Mouse (Mus musculus): Measurements from ENCODE around the gene Chl1. TPM values are rescaled to one million over a fixed set of nuclear protein-coding genes. Genes with fewer than 3 reads are reported as not detected.

The Chl1 gene
- total and polyA plus RNA-seq, 3 experiments: 0.11 TPM; not detected in 2

DNA sequence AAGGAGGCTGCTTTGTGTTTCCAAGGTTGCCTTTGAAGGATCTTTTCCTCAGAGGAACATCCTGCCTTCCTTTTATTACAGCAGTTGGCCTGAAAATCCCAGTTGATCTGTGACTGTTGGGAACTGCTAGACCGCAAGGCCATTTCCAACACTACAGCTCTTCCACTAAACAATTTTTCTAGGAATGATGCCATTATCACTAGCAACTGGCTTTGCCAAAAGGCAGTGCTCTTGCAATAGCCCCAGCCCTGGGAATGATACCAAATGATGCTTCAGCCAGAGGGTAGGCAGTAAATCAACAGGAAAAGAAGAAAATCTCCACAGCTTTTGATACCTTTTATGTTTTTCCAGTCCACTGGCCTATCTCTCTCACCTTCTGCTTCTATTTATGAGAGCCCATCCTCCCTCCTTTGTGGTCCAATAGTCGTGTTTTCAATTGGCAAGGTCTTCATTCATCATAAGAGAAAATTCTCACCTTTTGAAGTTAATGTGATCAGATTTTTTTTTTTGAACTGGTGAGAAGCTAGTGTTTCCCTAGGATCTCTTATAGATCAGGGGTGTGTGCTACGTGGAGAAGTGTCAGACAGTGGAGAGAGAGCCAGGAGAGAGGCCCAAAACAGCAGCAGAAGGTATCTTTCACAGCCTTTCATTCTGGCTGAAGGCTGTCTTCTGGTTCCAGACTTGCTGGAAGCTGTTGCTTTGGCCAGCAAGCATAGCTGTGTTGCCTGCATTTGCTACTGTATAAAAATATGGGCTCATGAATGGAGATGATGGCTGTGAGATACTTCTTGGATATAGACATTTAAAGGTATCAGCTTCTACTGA is 2.4 kb upstream of the Chl1 start:
- ATAC-seq (ENCODE audit: extremely low read depth, insufficient number of reproducible peaks, low FRiP score, poor library complexity, severe bottlenecking): no peak
- Histone ChIP-seq H3K9me3 (replicated peaks) (peaks cover 21% of the 10 kb centered on the region), H3K4me3 (ENCODE audit: low read depth, low read length) (no peak overlapping the region), H3K4me1 (ENCODE audit: insufficient read depth, low read depth, low read length) (no peaks in the 10 kb centered on the region), H3K27me3 (ENCODE audit: insufficient read depth, low read length) (no peaks in the 10 kb centered on the region), H3K36me3 (replicated peaks) (no peaks in the 10 kb centered on the region)
- TF ChIP-seq GATA1 (IDR thresholded peaks at IDR 0.05; ENCODE audit: borderline replicate concordance, low read length): no peak
- TF ChIP-seq POLR2AphosphoS5 (IDR thresholded peaks at IDR 0.05; ENCODE audit: insufficient replicate concordance, low read depth, low read length): no peak
- no peak for TF ChIP-seq CTCF (IDR thresholded peaks at IDR 0.05; ENCODE audit: low read depth, low read length)
- no peak for DNase-seq (ENCODE audit: low spot score)

DNA sequence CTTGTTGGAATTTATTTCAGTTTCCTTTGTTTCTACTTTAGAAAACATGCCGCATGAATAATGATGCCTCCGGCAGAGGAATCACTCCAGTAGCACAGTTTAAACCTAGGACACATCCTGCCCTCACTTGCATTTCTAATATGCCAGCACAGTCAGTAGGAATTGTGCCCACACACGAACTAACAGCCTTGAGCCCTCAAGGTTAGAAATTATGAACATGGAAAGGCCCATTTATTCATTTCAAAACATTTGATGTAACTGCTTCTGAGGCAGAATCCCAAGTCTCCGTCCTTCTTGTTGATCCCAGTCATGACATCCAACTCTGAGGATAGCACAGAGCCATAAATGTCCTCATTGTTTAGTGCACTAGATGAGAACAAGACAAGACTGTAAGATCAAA is 790 bp upstream of the Chl1 start:
- TF ChIP-seq GATA2 (IDR thresholded peaks at IDR 0.05; ENCODE audit: borderline replicate concordance, low read depth, low read length): no peak
- no peak for TF ChIP-seq CTCF (IDR thresholded peaks at IDR 0.05; ENCODE audit: low read depth, low read length)
- TF ChIP-seq GATA1 (IDR thresholded peaks at IDR 0.05; ENCODE audit: borderline replicate concordance, low read length): no peak
- TF ChIP-seq TAL1 (conservative IDR thresholded peaks at IDR 0.05; ENCODE audit: low read depth, low read length): no peak
- TF ChIP-seq POLR2AphosphoS5 (IDR thresholded peaks at IDR 0.05; ENCODE audit: insufficient replicate concordance, low read depth, low read length): no peak
- no peaks in the 10 kb centered on the region for H3K27me3 ChIP-seq (ENCODE audit: insufficient read depth, low read length)
- H3K9me3 ChIP-seq (replicated peaks): peaks cover 22% of the 10 kb centered on the region
- no peak overlapping the region for H3K4me3 ChIP-seq (ENCODE audit: low read depth, low read length)
- ATAC-seq (ENCODE audit: extremely low read depth, insufficient number of reproducible peaks, low FRiP score, poor library complexity, severe bottlenecking): no peak
- H3K36me3 ChIP-seq (replicated peaks): no peaks in the 10 kb centered on the region
- no peaks in the 10 kb centered on the region for H3K4me1 ChIP-seq (ENCODE audit: insufficient read depth, low read depth, low read length)
- no peak for DNase-seq (ENCODE audit: low spot score)

DNA sequence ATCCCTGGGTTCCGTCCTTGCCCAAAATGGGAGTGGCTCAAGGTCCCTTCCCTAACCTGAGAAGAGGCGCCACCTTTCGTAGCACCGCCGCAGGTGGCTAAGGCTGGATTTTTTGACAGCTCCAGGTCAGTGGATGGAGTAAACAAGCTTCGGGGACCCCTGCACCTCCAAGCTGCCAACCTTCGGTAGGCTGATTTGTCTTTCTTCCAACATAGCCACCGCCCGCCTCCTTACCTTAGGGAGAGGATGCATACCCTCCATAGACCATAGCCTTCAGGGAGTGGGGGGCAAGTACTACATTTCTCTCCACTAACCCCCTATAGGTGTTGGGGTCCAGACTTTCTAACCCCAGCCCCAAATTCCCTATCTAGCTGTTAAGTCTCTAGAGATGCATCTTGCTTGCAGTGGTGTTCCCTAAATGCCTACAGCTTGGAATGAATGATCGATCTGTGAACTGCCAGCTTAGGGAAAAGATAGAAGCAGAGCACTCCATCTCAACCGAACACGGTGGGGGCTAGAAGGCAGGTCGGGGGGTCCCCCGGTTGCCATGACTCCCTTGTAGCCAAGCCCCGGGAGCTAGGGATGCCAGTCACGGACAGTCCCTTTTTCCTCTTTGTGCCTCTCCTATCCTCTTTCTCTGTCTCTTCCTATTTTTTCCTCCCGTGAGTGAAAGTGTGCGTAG is 1.0 kb downstream of the Chl1 start:
- no peak for ATAC-seq (ENCODE audit: extremely low read depth, insufficient number of reproducible peaks, low FRiP score, poor library complexity, severe bottlenecking)
- H3K4me3 ChIP-seq (ENCODE audit: low read depth, low read length): no peak overlapping the region

GRCm38 (mm10) chr6:103511972-103512565 is 1.7 kb downstream of the Chl1 start:
- no peaks in the 10 kb centered on the region for H3K4me1 ChIP-seq (ENCODE audit: insufficient read depth, low read depth, low read length)
- TF ChIP-seq TAL1 (conservative IDR thresholded peaks at IDR 0.05; ENCODE audit: low read depth, low read length) (no peak), GATA1 (IDR thresholded peaks at IDR 0.05; ENCODE audit: borderline replicate concordance, low read length) (no peak), POLR2AphosphoS5 (IDR thresholded peaks at IDR 0.05; ENCODE audit: insufficient replicate concordance, low read depth, low read length) (no peak), GATA2 (IDR thresholded peaks at IDR 0.05; ENCODE audit: borderline replicate concordance, low read depth, low read length) (no peak), CTCF (IDR thresholded peaks at IDR 0.05; ENCODE audit: low read depth, low read length) (no peak)
- H3K9me3 ChIP-seq (replicated peaks): peaks cover 21% of the 10 kb centered on the region
- no peaks in the 10 kb centered on the region for H3K36me3 ChIP-seq (replicated peaks)
- ATAC-seq (ENCODE audit: extremely low read depth, insufficient number of reproducible peaks, low FRiP score, poor library complexity, severe bottlenecking): no peak
- H3K27me3 ChIP-seq (ENCODE audit: insufficient read depth, low read length): no peaks in the 10 kb centered on the region
- H3K4me3 ChIP-seq (ENCODE audit: low read depth, low read length): no peak overlapping the region; the same call in 1 of the 2 replicates
- no peak for DNase-seq (ENCODE audit: low spot score)

More for the DNA sequence above, 1.0 kb downstream of the Chl1 start:
- no peaks in the 10 kb centered on the region for H3K27me3 ChIP-seq (ENCODE audit: insufficient read depth, low read length)
- peaks cover 21% of the 10 kb centered on the region for H3K9me3 ChIP-seq (replicated peaks)
- TF ChIP-seq TAL1 (conservative IDR thresholded peaks at IDR 0.05; ENCODE audit: low read depth, low read length): no peak
- no peak for TF ChIP-seq POLR2AphosphoS5 (IDR thresholded peaks at IDR 0.05; ENCODE audit: insufficient replicate concordance, low read depth, low read length)
- TF ChIP-seq CTCF (IDR thresholded peaks at IDR 0.05; ENCODE audit: low read depth, low read length): no peak
- TF ChIP-seq GATA1 (IDR thresholded peaks at IDR 0.05; ENCODE audit: borderline replicate concordance, low read length): no peak
- no peak for TF ChIP-seq GATA2 (IDR thresholded peaks at IDR 0.05; ENCODE audit: borderline replicate concordance, low read depth, low read length)
- H3K4me1 ChIP-seq (ENCODE audit: insufficient read depth, low read depth, low read length): no peaks in the 10 kb centered on the region
- no peak for DNase-seq (ENCODE audit: low spot score)
- H3K36me3 ChIP-seq (replicated peaks): no peaks in the 10 kb centered on the region

- Histone ChIP-seq H3K4me1 (ENCODE audit: insufficient read depth, low read depth, low read length) (no peaks in the 10 kb centered on the region), H3K27me3 (ENCODE audit: insufficient read depth, low read length) (no peaks in the 10 kb centered on the region), H3K4me3 (ENCODE audit: low read depth, low read length) (no peak overlapping the region), H3K9me3 (replicated peaks) (peaks cover 21% of the 10 kb centered on the region), H3K36me3 (replicated peaks) (no peaks in the 10 kb centered on the region)
- ATAC-seq (ENCODE audit: extremely low read depth, insufficient number of reproducible peaks, low FRiP score, poor library complexity, severe bottlenecking) (no peak), DNase-seq (ENCODE audit: low spot score) (no peak)
- TF ChIP-seq GATA2 (IDR thresholded peaks at IDR 0.05; ENCODE audit: borderline replicate concordance, low read depth, low read length) (no peak), CTCF (IDR thresholded peaks at IDR 0.05; ENCODE audit: low read depth, low read length) (no peak)
Observed at GRCm38 (mm10) chr6:103512911-103513321, 2.5 kb downstream of the Chl1 start.

GRCm38 (mm10) chr6:103513621-103514241 is 3.3 kb downstream of the Chl1 start:
- ATAC-seq (ENCODE audit: extremely low read depth, insufficient number of reproducible peaks, low FRiP score, poor library complexity, severe bottlenecking): no peak
- no peak for TF ChIP-seq POLR2AphosphoS5 (IDR thresholded peaks at IDR 0.05; ENCODE audit: insufficient replicate concordance, low read depth, low read length)

More at GRCm38 (mm10) chr6:103513621-103514241, 3.3 kb downstream of the Chl1 start:
- Histone ChIP-seq H3K9me3 (replicated peaks) (peaks cover 21% of the 10 kb centered on the region), H3K4me3 (ENCODE audit: low read depth, low read length) (no peak overlapping the region), H3K4me1 (ENCODE audit: insufficient read depth, low read depth, low read length) (no peaks in the 10 kb centered on the region), H3K27me3 (ENCODE audit: insufficient read depth, low read length) (no peaks in the 10 kb centered on the region), H3K36me3 (replicated peaks) (no peaks in the 10 kb centered on the region)
- DNase-seq (ENCODE audit: low spot score): no peak

All from G1E (cell line).